Mouse (Mus musculus): ENCODE measurements around the gene Rbfox1. TPM values are rescaled to one million over a fixed set of nuclear protein-coding genes. Genes with fewer than 3 reads are reported as not detected.

Gene Rbfox1
- total RNA-seq, 2 experiments from 2014 or later: 0.96 to 1.5 TPM

DNA sequence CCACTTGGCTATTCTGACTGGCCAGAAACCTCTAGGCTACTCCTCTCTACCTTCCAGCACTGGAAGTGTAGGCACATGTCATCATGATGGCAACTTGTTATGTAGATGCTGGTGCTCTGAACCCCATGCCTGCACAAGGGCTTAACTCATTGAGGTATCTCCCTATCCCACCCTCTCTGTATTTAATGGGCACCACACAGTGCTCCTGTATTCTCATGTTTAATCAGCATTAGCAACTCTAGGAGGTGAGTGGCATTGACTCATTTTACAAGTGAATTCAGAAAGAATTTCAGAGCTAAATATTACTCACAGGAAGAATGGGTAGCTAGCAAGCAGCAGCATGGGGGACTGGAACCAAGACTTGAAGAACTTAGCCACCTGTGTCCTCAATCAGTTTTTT is 321.3 kb downstream of the Rbfox1 start:
- no peak for DNase-seq (ENCODE audit: low spot score in 2 of 2)

- no peak for DNase-seq (ENCODE audit: low spot score in 2 of 2)
Observed at GRCm38 (mm10) chr16:6212916-6213315, 327.8 kb downstream of the Rbfox1 start.

DNA sequence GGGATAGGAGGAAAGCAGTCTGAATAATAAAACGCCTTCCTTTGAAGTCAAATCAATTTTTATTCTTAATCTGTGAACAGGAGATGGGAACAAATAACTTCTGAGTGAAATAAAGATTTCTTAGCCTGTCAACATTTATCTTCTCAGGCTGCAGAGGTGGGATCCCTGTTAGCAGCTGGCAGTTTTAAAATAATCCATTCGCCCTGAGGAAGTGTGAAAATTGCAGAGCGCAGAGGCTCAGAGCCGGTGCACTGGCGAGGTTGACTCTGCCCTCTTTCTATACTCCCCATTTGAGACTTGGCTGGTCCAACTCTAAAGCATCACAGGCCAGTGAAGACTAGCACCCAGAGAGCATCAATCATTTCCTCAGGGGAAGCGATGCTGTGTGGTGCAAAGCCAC is 342.3 kb downstream of the Rbfox1 start:
- no peak for DNase-seq (ENCODE audit: low spot score in 2 of 2)

GRCm38 (mm10) chr16:6232966-6233365 is 347.8 kb downstream of the Rbfox1 start:
- DNase-seq (ENCODE audit: low spot score in 2 of 2): no peak

GRCm38 (mm10) chr16:6241393-6241792 is 356.2 kb downstream of the Rbfox1 start:
- no peak for DNase-seq (ENCODE audit: low spot score in 2 of 2)

DNA sequence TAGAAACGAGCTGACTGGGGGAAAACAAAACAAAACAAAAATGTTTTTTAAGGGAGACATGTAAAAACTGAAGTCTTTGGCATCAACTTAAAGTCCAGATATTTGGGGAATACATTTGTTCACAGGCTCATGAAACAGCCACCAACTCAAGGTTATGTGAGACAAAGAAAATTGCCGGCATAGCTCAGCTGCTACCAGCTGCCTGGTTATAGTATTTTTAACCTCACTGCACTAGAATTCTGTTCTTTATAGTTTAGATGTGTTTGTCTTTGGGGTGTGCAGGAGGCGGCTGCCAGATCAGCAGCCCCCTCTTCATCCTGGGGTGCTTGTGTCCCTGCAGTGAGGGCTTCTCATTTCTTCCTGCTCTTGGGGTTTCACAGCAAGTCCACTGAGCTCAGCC is 357.3 kb downstream of the Rbfox1 start:
- no peak for DNase-seq (ENCODE audit: low spot score in 2 of 2)

DNA sequence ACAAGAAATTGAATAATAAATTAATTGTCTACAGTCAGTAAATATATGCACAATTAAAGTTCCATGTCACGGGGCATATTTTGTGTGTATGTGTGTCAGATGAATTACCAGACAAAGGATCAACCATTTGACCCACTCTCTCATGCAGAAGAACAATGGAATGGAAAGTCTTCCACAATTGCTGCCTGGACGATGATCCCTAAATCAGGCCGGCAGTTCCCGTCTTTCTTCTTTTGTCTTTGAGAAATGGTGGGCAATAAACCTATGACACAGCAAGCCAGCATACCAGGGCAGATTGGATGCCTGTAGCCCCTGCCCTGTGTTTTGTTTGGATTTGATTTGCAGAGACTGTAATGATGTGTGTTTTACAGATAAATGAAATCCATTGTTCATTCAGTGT is 362.4 kb downstream of the Rbfox1 start:
- DNase-seq (ENCODE audit: low spot score in 2 of 2): no peak

DNA sequence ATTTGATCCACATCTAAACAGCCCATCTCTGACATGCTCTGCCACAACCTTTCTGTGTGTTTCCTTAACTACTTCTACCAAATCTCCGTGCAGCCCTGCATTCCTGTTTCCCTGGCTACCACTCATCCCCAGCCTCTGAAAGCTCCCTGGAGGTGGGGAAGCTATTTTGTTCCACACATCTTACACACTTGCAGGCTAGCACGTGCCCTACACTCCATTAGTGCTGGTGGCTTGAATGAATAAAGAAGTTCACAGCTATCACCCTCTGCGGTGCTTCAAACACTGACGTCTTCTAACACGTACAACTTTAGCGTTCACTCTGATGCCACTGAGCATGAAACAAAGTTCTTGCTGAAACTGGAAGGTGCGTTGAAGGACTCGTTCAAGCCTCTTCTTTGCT is 379.4 kb downstream of the Rbfox1 start:
- no peak for DNase-seq (ENCODE audit: low spot score in 2 of 2)

DNA sequence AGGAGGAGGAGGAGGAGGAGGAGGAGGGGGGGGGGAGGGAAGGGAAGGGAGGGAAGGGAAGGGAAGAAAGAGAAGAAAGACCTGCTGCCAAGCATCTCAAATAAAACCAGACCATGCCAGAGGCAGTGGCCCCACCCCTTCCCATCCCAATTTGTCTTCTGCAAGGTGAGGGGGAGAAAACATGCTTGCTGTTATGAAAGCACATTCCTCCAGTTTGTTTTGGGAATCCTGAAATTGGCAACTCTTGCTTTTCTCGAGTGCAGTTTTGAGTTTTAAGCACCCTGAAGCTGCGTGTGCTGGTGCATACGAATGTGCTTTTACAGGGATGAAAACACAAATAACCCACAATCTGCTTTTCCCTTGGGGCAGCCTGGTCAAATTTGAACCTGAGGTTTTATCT is 380.5 kb downstream of the Rbfox1 start:
- no peak for DNase-seq (ENCODE audit: low spot score in 2 of 2)

- no peak for DNase-seq (ENCODE audit: low spot score in 2 of 2)
Observed at GRCm38 (mm10) chr16:6271596-6272370, 386.6 kb downstream of the Rbfox1 start.

- no peak for DNase-seq (ENCODE audit: low spot score in 2 of 2)
Observed at GRCm38 (mm10) chr16:6283496-6283895, 398.3 kb downstream of the Rbfox1 start.

- no peak for DNase-seq (ENCODE audit: low spot score in 2 of 2)
Observed at GRCm38 (mm10) chr16:6284317-6284716, 399.2 kb downstream of the Rbfox1 start.

DNA sequence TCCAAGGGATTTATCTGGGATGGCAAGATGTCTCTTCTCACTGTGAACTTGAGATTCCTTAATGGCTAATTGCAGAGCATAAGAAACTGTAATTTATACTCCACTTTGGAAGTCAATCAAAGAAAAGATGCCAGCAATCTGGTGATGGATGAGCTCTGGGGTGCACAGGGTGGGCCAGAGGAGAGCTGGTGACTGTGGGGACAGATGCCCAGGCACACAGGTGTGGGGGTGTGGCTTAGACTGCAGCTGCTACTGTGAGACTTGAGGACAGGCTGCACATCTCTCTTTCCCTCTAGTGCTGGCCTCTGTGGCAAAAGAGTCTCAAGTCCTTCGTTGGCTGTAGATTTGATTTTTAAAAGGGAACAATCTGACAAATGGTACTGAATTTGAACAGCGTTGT is 402.5 kb downstream of the Rbfox1 start:
- DNase-seq (ENCODE audit: low spot score in 2 of 2): no peak

DNA sequence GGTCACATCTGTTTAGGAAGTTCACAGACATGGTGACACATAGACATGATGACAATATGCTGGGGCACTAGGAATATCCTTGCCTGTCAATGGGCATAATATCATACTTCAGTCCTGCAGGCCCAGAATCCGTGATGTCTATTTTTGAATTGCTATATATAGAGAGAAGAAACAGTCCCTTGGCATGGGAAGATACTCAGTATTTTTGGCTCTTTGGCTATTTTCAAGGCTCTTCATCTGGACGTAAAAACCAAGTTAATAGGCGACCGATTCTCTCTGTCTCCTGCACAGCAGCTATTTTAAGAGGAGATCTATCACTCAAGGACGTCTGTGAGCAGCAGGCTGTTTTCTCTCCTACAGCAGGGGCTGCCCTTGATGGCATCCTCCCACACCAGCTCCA is 415.0 kb downstream of the Rbfox1 start:
- DNase-seq (ENCODE audit: low spot score in 2 of 2): no peak

GRCm38 (mm10) chr16:6303082-6303481 is 417.9 kb downstream of the Rbfox1 start:
- no peak for DNase-seq (ENCODE audit: low spot score in 2 of 2)

- no peak for DNase-seq (ENCODE audit: low spot score in 2 of 2)
Observed at GRCm38 (mm10) chr16:6309940-6310339, 424.8 kb downstream of the Rbfox1 start.

GRCm38 (mm10) chr16:6310744-6311678 is 425.9 kb downstream of the Rbfox1 start:
- no peak for DNase-seq (ENCODE audit: low spot score in 2 of 2)

DNA sequence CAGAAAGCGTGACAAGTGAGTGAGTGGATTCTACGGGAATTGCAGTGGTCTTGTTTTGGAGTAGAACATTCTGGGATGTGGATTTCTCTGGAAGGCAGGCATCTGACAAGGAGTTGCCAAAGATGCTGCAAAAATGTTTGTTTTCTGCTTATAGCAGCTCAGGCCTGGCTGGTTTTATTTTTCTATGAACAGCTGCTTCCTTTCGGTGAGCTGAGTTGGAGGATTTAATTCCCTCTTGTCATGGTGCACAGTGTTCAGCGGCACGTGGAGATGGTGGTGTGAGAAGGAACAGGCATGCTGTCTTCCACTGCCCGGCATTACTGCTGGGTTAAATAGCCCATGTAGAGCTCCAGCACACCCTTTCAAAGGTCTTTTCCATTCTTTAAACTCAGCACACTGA is 428.5 kb downstream of the Rbfox1 start:
- DNase-seq (ENCODE audit: low spot score in 2 of 2): no peak

GRCm38 (mm10) chr16:6324832-6325231 is 439.7 kb downstream of the Rbfox1 start:
- no peak for DNase-seq (ENCODE audit: low spot score in 2 of 2)

GRCm38 (mm10) chr16:6331400-6331939 is 446.3 kb downstream of the Rbfox1 start:
- no peak for DNase-seq (ENCODE audit: low spot score in 2 of 2)

- no peak for DNase-seq (ENCODE audit: low spot score in 2 of 2)
Observed at GRCm38 (mm10) chr16:6333273-6333672, 448.1 kb downstream of the Rbfox1 start.

GRCm38 (mm10) chr16:6348103-6348502 is 462.9 kb downstream of the Rbfox1 start:
- no peak for DNase-seq (ENCODE audit: low spot score in 2 of 2)
